Mouse (Mus musculus) testis, adult 2 months (tissue): ENCODE data around the gene Tnfrsf13c. TPM values are rescaled to one million over a fixed set of nuclear protein-coding genes. Genes with fewer than 3 reads are reported as not detected.

Experiments
- H3K27ac ChIP-seq: fragments of 200-500 bp; 2 replicates; pipeline ENCODE4 v1.5.1; 2012; ENCODE audit warnings: low read depth, low read length; ENCODE audit not compliant: control insufficient read depth, insufficient read depth
- H3K27me3 ChIP-seq: fragments of 200-500 bp; 2 replicates; pipeline ENCODE4 v1.6.1; 2012; ENCODE audit warnings: mild to moderate bottlenecking, low read length, moderate library complexity; ENCODE audit not compliant: control insufficient read depth, insufficient read depth
- H3K36me3 ChIP-seq: fragments of 200-500 bp; 2 replicates; pipeline ENCODE4 v1.6.1; 2012; ENCODE audit warnings: mild to moderate bottlenecking, low read length; ENCODE audit not compliant: control insufficient read depth, insufficient read depth
- H3K4me1 ChIP-seq: fragments of 200-500 bp; 2 replicates; pipeline ENCODE4 v1.6.1; 2012; ENCODE audit warnings: low read length; ENCODE audit not compliant: control insufficient read depth, insufficient read depth
- H3K4me3 ChIP-seq: fragments of 200-500 bp; 2 replicates; pipeline ENCODE4 v1.5.1; 2012; ENCODE audit warnings: low read depth, mild to moderate bottlenecking, low read length, moderate library complexity, mixed read lengths; ENCODE audit not compliant: control insufficient read depth
- CTCF ChIP-seq: fragments of 200-500 bp; IDR thresholded peaks from 2 replicates; pipeline ENCODE4 v1.5.1; 2012; ENCODE audit warnings: low read depth, mild to moderate bottlenecking, inconsistent platforms, low read length, moderate library complexity; ENCODE audit not compliant: control insufficient read depth, insufficient read depth, insufficient replicate concordance
- POLR2A ChIP-seq: fragments of 200-500 bp; IDR thresholded peaks from 2 replicates; pipeline ENCODE4 v1.6.1; 2012; ENCODE audit warnings: low read depth, mild to moderate bottlenecking, inconsistent platforms, low read length, moderate library complexity; ENCODE audit not compliant: control insufficient read depth
- polyA plus RNA-seq: library from polyadenylated mRNA; depleted of rRNA; stranded (reverse); fragments of >200 nt; gene quantifications from 2 replicates; pipeline ENCODE4 v1.2.3, GENCODE M21; 2012; rRNA removed

The Tnfrsf13c gene
- polyA plus RNA-seq, 1 experiment: 7.2 TPM

DNA sequence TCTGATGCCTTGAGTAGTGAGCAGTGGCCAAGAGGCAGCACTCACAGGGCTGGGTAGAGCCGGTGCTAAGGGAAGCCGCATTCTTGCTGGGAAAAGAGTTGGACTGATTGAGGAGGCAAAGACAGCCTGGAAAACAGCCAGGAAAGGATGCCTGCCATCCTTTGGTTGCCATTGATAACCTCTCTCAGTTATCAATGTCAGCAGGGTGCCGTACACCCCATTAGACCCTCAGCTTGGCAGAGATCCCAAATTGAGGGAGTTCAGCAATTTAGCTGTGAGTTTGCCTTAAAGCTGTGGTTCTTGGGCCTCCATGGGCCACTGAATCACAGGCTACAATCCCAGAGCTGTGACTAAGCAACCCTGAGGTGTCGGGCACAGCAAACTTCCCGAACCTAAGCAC, 43.0 kb downstream of the Tnfrsf13c start:
- no peak overlapping the region for H3K4me3 ChIP-seq
- H3K36me3 ChIP-seq: peaks cover 2% of the 10 kb centered on the region
- no peak overlapping the region for H3K27ac ChIP-seq
- TF ChIP-seq POLR2A (no peak), CTCF (no peak)
- no peaks in the 10 kb centered on the region for H3K27me3 ChIP-seq
- no peaks in the 10 kb centered on the region for H3K4me1 ChIP-seq

DNA sequence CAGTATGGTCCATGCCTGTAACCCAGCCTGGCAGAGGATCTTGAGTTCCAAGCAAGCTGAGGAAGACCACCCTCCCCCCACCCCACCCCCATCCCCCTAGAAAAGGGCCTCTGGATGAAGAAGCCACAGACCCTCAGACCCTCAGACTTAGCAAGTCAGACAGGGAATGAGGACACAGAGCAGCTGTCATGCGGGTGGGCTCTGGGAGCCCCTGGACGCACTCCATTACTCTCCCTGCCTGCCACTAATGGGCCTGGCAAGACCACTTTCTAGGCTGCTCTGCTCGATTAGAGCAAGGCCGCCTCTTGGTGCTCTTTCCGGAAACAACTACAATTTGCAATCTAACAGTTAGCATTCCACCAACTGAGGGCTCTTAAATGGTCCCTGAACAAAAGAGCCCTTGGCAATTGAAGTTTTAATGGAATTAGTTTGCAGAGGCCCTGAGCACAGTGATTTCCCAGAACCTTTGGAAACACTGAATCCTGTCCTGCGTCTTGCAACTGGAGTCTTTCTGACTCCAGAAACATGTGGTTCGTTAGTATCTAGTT, 46.4 kb downstream of the Tnfrsf13c start:
- H3K4me3 ChIP-seq: no peak overlapping the region
- peaks cover 2% of the 10 kb centered on the region for H3K36me3 ChIP-seq
- no peaks in the 10 kb centered on the region for H3K27me3 ChIP-seq
- H3K4me1 ChIP-seq: no peaks in the 10 kb centered on the region
- H3K27ac ChIP-seq: no peak overlapping the region
- TF ChIP-seq CTCF (no peak), POLR2A (no peak)

DNA sequence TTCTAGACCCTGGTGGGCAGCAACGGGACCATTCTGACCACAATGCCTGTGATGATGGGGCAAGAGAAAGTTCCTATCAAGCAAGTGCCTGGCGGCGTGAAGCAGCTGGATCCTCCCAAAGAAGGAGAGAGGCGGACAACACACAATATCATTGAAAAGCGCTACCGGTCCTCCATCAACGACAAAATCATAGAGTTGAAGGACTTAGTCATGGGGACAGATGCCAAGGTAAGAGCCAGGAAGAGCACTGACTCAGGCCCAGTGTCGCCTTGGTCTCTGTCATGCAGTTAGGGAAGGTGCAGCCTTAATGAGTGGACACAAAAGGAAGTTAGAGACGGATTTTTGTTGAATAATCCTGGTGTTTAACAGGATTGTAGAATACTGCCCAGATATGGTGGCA, 49.1 kb downstream of the Tnfrsf13c start:
- Histone ChIP-seq H3K27me3 (no peaks in the 10 kb centered on the region), H3K4me1 (no peaks in the 10 kb centered on the region), H3K27ac (no peak overlapping the region), H3K4me3 (no peak overlapping the region), H3K36me3 (peaks cover 2% of the 10 kb centered on the region)
- TF ChIP-seq POLR2A (no peak), CTCF (no peak)

DNA sequence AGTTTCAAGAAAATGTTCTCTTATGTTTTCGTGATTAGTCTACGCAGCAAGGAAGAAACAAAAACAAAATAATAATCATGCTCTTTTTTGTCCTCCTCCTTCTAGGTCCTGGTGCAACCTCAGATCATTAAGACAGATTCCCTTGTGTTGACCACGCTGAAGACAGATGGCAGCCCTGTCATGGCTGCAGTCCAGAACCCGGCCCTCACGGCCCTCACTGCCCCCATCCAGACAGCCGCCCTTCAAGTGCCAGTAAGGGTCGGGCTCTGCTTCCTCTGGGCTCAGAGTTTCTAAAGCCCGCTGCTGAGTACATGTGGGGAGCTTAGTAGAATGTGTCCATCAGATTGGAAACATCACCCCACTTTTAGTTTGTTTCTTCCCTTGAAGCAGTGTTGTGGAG, 51.5 kb downstream of the Tnfrsf13c start:
- Histone ChIP-seq H3K36me3 (peaks cover 2% of the 10 kb centered on the region), H3K27me3 (no peaks in the 10 kb centered on the region), H3K4me1 (no peaks in the 10 kb centered on the region), H3K4me3 (no peak overlapping the region), H3K27ac (no peak overlapping the region)
- no peak for TF ChIP-seq POLR2A
- TF ChIP-seq CTCF: no peak

Other genes starting within 250 kb of the Tnfrsf13c start
- 153 and 159 TPM in 2 replicates for gene 1700029P11Rik, start 243.8 kb downstream of the Tnfrsf13c start, polyA plus RNA-seq
- gene Xrcc6, start 236.5 kb downstream of the Tnfrsf13c start, polyA plus RNA-seq: 16.7 and 20.4 TPM in 2 replicates
- 646 and 682 TPM in 2 replicates for gene Desi1, start 190.5 kb downstream of the Tnfrsf13c start, polyA plus RNA-seq
- 68.8 and 72.0 TPM in 2 replicates for gene Snu13, start 176.8 kb downstream of the Tnfrsf13c start, polyA plus RNA-seq
- gene 4930407I10Rik, start 165.2 kb downstream of the Tnfrsf13c start, polyA plus RNA-seq: 86.7 and 90.3 TPM in 2 replicates
- 8.2 and 10.3 TPM in 2 replicates for gene Mei1, start 154.4 kb downstream of the Tnfrsf13c start, polyA plus RNA-seq
- 18.1 and 19.9 TPM in 2 replicates for gene Ccdc134, start 96.4 kb downstream of the Tnfrsf13c start, polyA plus RNA-seq
- gene Srebf2, start 77.2 kb downstream of the Tnfrsf13c start, polyA plus RNA-seq: 36.2 and 40.1 TPM in 2 replicates
- 0.31 and 0.61 TPM in 2 replicates for gene Shisa8, start 11.6 kb downstream of the Tnfrsf13c start, polyA plus RNA-seq
- gene Cenpm, start 20.4 kb upstream of the Tnfrsf13c start, polyA plus RNA-seq: 14.6 and 21.3 TPM in 2 replicates
- gene 1500009C09Rik, start 28.0 kb upstream of the Tnfrsf13c start, polyA plus RNA-seq: 7.8 and 9.4 TPM in 2 replicates
- gene Sept3, start 50.5 kb upstream of the Tnfrsf13c start, polyA plus RNA-seq: 12.1 and 14.0 TPM in 2 replicates
- gene Wbp2nl, start 74.6 kb upstream of the Tnfrsf13c start, polyA plus RNA-seq: 149 and 170 TPM in 2 replicates
- gene Naga, start 114.6 kb upstream of the Tnfrsf13c start, polyA plus RNA-seq: 45.3 and 48.9 TPM in 2 replicates
- 5.0 and 5.5 TPM in 2 replicates for gene Pheta2, start 114.6 kb upstream of the Tnfrsf13c start, polyA plus RNA-seq
- 129 and 140 TPM in 2 replicates for gene Smdt1, start 114.6 kb upstream of the Tnfrsf13c start, polyA plus RNA-seq
- gene Ndufa6, start 130.0 kb upstream of the Tnfrsf13c start, polyA plus RNA-seq: 240 and 246 TPM in 2 replicates
- 9.9 and 11.0 TPM in 2 replicates for gene Cyp2d22, start 155.9 kb upstream of the Tnfrsf13c start, polyA plus RNA-seq
- gene Cyp2d11, start 169.7 kb upstream of the Tnfrsf13c start, polyA plus RNA-seq: not detected in 2 replicates
- 0.10 TPM in 1 of 2 replicates, not detected in the other for gene Cyp2d10, start 182.8 kb upstream of the Tnfrsf13c start, polyA plus RNA-seq
- not detected in 2 replicates for gene Cyp2d9, start 209.1 kb upstream of the Tnfrsf13c start, polyA plus RNA-seq